Mouse (Mus musculus) E14TG2a.4 (cell line): ENCODE data around the gene Dag1.

Experiments
- CTCF ChIP-seq: conservative IDR thresholded peaks from 2 replicates; pipeline ENCODE4 v1.5.1; 2014; ENCODE audit warnings: low read length
- NANOG ChIP-seq: IDR thresholded peaks from 2 replicates; pipeline ENCODE4 v1.6.1; 2014; ENCODE audit warnings: borderline replicate concordance, low read length, mixed read lengths

DNA sequence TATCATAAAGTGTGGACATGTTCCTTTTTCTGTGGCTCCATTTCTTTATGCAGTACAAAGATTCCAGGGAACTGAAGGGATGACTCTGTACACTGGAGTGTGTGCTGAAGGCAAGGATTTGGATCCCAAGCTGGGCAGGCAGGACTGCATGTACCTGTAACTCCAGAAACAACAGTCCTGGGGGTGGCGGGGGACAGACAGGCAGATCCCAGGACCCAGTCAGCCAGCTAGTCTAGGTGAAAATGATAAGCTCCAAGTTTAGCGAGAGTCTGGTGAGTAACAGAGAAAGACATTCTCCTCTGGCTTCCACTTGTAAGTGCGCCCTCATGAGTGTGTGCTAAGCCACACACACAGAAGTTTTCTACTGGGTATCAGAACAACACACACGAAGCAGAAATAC is 3.2 kb downstream of the Dag1 start:
- TF ChIP-seq CTCF (no peak), NANOG (no peak)
